Mouse (Mus musculus) adrenal gland, postnatal 25 days (tissue): ENCODE results near the gene Dusp7. TPM values are rescaled to one million over a fixed set of nuclear protein-coding genes. Genes with fewer than 3 reads are reported as not detected.

Source experiments
- DNase-seq: peaks from one replicate; pipeline ENCODE4 v3.0.0; 2021; ENCODE audit warnings: mixed read lengths
- total RNA-seq: library from RNA; stranded (reverse); gene quantifications from 2 replicates; pipeline ENCODE4 v1.2.3, GENCODE M21; 2021

The Dusp7 gene
- total RNA-seq, 1 experiment from 2014 or later = 16.7 TPM

GRCm38 (mm10) chr9:106421033-106421864 is 52.8 kb downstream of the Dusp7 start:
- DNase-seq = no peak

DNA sequence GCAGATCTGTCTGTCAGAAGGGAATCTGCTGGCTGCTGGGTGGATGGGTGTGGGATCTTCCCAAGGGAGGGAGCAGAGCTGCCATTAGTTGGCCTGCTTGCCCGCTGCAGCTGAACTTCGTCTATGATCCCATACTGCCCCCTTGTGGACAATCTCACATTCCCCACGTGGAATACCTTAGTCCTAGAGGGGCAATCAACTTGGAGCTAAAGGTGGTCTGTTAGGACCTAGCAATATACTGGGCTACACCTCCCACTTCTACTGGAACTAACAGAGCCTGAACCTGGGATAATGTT is 53.4 kb downstream of the Dusp7 start:
- DNase-seq = peak; percentile 73

Other genes starting within 250 kb of the Dusp7 start
- gene Glyctk, start 210.5 kb upstream of the Dusp7 start, total RNA-seq = 3.7 and 4.8 TPM in 2 replicates
- 82.4 and 83.3 TPM in 2 replicates for gene Wdr82, start 197.7 kb upstream of the Dusp7 start, total RNA-seq
- gene Ppm1m, start 168.9 kb upstream of the Dusp7 start, total RNA-seq = 119 and 156 TPM in 2 replicates
- 111 and 128 TPM in 2 replicates for gene Twf2, start 165.5 kb upstream of the Dusp7 start, total RNA-seq
- 0.67 and 0.85 TPM in 2 replicates for gene Tlr9, start 146.0 kb upstream of the Dusp7 start, total RNA-seq
- gene Alas1, start 120.0 kb upstream of the Dusp7 start, total RNA-seq = 769 and 1,285 TPM in 2 replicates
- 4.4 and 6.3 TPM in 2 replicates for gene Poc1a, start 87.6 kb upstream of the Dusp7 start, total RNA-seq
- gene Rpl29, start 60.8 kb downstream of the Dusp7 start, total RNA-seq = 413 and 509 TPM in 2 replicates
- gene Acy1, start 69.7 kb downstream of the Dusp7 start, total RNA-seq = 17.0 and 20.6 TPM in 2 replicates
- 38.0 and 53.8 TPM in 2 replicates for gene Abhd14b, start 78.8 kb downstream of the Dusp7 start, total RNA-seq
- 21.7 and 23.1 TPM in 2 replicates for gene Abhd14a, start 79.0 kb downstream of the Dusp7 start, total RNA-seq
- gene Pcbp4, start 84.7 kb downstream of the Dusp7 start, total RNA-seq = 26.8 and 29.9 TPM in 2 replicates
- gene Gpr62, start 97.3 kb downstream of the Dusp7 start, total RNA-seq = 0.21 TPM in 1 of 2 replicates, not detected in the other
- 35.9 and 41.5 TPM in 2 replicates for gene Rrp9, start 107.3 kb downstream of the Dusp7 start, total RNA-seq
- gene Parp3, start 108.3 kb downstream of the Dusp7 start, total RNA-seq = 37.4 and 38.7 TPM in 2 replicates
- gene Iqcf1, start 131.3 kb downstream of the Dusp7 start, total RNA-seq = not detected in 2 replicates
- gene Iqcf5, start 145.9 kb downstream of the Dusp7 start, total RNA-seq = not detected in 2 replicates
- gene Iqcf3, start 193.0 kb downstream of the Dusp7 start, total RNA-seq = not detected in 2 replicates
- gene Iqcf4, start 202.4 kb downstream of the Dusp7 start, total RNA-seq = not detected in 2 replicates